Mouse (Mus musculus) kidney, adult 9 months (tissue): ENCODE measurements around the gene Itgad.

ENCODE experiments used
- DNase-seq: peaks from one replicate; pipeline ENCODE4 v3.0.0; 2022

Itgad gene

DNA sequence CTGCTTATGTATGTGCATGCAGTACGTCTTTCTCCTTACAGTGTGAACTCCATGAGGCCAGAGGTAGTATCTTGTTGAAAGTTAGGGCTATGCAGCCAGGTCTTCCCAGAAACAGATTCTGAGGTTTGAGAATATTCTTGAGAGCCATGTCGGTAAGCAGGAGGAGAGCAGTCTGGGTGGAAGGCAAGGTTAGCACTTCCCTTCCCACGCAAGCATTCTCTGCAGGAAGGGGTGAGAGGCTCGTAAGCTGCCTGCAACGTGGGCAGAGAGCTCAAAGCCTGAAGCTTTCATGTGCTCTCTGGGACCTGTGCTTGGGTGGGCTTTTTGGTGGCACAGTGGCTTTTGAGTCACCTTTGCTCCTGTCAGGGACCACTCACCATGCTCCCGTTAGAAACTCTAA is 26.4 kb downstream of the Itgad start:
- DNase-seq = no peak

DNA sequence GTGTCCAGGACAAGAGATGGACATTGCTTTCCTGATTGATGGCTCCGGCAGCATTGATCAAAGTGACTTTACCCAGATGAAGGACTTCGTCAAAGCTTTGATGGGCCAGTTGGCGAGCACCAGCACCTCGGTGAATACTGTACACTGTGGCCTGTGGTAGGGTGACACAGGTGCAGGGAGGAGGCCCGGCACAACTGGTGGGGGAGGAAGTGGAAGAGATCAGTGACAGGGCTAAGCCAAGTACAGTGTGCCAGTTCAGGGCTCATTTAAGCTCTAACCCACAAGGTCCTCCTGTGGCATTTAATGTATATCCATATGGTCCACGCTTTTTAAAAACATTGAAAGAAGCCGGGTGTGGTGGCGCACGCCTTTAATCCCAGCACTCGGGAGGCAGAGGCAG is 27.5 kb downstream of the Itgad start:
- DNase-seq = no peak

DNA sequence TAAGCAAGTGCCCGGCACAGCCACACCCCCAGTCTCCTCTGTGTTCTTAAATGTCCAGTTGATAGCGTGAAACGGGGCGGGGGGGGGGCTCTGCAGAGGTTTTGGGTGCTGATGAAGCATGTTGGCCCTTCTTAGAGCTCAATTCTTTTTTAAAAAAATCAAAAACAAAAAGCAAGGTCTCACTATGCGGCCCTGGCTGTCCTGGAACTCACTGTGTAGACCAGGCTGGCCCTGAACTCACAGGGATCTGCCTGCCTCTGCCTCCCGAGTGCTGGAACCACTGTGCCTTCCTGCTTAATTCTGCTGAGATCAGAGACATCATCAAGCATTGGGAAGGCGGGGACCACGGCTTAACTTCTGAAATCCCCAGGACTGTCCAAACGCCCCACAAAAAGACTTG is 47.4 kb downstream of the Itgad start:
- DNase-seq = no peak

DNA sequence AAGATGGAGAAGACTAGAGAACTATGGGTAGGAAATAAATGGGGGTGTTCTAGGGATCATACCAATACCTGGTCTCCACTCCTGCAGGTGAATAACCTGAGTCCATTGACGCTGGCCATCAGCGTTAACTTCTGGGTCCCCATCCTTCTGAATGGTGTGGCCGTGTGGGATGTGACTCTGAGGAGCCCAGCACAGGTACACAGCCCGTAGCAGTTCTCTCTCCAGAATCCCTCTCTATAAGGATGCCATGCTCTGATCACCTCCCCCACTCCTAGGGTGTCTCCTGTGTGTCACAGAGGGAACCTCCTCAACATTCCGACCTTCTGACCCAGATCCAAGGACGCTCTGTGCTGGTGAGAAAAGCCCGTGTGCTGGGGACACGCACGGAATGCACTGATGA is 48.9 kb downstream of the Itgad start:
- DNase-seq = no peak

DNA sequence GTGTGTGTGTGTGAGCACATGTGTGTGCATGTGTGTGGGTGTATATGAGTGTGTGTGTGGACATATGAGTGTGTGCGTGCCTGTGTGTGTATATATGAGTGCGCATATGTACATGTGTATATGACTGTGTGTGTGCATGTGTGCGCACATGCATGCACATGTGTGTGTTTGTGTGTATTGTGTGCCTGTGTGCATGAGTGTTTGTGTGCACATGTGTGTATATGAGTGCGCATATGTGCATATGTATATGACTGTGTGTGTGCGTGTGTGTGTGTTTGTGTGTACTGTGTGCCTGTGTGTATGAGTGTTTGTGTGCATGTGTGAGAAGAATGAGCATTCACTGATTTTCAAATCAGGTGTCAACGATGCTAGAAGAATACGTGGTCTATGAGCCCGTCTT is 50.0 kb downstream of the Itgad start:
- DNase-seq = no peak

DNA sequence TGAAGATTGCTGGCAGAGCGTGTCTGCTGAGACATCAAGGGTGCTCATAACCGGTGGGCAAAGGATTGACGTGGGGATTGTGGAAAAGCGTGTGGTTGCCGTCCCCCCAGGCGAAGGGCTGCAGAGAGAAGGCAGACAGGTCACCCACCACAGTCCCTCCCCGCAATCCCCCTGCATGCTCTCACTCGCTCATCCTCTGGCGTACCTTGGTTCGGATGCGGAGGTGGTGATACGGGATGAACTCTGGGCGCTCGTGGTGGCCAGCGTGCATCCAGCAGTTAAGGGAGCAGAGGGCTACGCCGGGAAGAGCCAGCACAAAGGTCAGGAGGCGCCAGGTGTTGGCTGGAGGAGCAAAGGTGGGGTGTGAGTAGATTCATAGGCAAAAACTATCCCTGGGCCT is 51.5 kb downstream of the Itgad start:
- DNase-seq = no peak

DNA sequence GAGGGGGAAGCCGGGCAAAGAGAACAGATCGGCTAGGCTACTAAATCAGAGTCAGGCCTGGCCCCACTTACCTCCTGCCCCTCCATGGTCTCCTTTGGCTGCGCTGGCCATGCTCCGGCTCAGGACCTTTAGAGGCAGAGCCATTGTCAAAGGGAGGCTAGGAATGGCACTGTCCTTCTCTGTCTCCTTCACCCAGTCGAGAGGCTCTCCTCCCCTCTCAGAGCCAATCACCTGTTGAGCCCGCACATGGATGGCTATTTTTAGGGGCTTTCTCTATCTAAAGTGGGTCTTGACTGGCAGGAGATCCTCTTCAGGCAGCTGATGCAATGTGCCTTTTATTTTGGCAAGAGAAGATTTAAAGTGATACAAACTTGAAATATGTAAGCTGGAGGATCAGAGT is 52.0 kb downstream of the Itgad start, which contains the start of gene Cox6a2:
Gene Cox6a2 (minus strand): TSS at position 236 of the 400 bp plus-strand sequence.
- DNase-seq = no peak

DNA sequence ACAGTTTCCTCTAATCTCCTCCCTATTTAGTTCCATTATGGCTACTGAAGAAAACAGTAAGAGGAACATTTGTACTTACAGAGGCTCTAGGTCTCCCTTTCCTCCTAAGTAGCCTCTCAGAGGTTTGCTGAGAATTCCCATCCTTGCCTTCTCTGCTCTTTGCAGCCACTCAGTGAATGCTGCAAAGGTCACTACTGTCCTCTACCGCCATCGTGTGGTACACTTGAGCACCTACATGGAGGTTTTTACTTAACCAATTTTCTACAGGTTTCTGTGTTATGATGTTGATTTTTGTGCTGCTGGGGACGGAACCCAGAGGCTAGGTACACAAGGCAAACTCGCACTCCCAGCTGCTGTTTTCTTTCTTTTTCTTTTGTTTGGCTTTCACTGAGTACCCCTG is 54.0 kb downstream of the Itgad start:
- DNase-seq = peak; percentile 62

DNA sequence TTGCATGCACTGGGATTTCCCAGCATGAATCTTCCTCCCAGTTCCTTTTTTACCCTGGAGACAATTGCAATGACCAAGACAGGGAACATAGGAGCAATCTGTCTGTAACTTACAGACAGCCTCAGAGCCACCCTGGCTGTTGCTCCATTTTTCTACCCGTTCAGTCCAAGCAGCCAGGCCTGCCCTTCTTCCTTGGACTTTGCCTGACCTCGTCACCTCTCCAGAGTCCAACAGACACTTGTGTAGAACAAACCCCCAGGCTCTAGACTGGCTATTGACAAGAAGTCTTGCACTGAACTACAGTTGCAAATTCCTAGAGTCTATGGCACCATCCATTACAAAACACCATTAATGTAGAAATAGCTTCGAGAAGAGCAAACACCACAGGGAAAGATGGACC is 55.6 kb downstream of the Itgad start:
- peak; percentile 75 for DNase-seq

DNA sequence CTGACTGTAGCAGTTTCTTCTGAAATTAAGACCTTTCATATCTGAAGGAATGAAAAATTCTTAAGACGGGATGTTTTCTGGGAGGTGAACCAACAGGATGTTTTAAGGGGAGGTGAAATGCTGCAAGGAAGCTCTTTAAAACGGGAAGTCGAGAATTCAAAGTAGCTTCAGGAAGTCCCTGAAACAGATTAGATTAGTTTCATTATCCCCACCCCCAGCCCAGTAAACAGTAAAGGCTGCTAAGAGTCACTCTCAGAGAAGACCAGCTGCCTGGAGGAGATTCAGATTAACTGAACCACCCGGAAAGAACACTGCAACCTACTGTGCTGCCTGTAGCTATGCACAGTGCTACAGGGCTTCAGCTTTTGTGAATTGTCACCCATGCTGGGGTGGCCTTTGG is 65.8 kb downstream of the Itgad start:
- DNase-seq = no peak

DNA sequence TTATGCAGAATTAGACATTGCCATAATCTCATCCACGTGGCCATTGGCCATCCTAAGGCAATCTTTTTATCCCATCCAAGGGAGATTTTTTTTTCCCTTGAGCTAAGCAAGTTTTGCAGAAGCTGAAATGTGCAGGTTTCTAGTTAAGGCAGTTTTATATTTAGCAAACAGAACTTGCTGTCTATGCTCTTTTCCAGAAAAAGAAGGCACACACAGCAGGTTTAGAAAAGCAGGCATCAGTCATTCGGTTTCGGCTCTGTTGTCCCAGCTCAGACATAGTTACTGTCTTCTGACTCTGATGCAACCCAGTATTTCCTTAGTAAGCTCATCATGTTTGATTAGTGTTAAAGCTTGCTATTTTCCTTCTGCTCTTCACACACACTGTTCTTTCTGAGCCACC is 66.8 kb downstream of the Itgad start:
- peak; percentile 58 for DNase-seq

DNA sequence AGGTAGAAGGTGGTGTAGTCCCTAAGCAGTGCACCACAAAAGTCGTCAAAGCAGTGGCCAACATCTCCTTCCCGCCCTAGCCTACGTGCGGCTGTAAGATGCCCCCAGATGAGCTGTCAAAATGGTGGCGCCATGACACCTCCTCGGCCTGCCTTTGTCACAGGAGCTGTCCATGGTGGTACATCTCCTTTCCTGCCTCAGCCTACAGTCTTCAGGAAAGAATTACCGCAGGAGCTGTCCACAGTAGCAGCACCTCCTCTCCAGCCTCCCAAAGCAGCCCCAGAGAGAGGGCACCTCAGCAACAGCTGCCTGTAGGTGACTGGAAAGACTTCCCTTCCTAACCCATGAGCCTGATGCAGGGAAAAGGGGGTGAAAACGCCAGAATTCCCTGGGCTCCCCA is 77.6 kb downstream of the Itgad start:
- no peak for DNase-seq

DNA sequence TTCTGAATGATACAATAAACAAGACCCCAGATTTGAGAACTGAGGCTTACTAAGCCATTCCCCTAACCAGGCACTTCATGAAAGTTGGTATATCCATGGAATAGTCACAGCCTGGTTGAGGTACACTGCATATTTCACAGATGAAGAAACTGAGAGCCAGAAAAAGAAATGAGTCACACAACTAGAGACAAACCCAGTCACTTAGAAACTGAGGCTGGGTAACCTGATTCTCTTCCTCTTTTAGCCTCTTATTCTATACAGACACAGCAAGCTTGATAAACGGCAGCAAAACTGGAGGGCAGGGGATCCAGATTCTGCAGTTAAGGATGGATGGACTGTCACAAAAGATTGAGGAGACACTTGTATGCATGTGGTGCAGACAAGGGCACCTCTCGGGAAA is 80.6 kb downstream of the Itgad start:
- DNase-seq = no peak

DNA sequence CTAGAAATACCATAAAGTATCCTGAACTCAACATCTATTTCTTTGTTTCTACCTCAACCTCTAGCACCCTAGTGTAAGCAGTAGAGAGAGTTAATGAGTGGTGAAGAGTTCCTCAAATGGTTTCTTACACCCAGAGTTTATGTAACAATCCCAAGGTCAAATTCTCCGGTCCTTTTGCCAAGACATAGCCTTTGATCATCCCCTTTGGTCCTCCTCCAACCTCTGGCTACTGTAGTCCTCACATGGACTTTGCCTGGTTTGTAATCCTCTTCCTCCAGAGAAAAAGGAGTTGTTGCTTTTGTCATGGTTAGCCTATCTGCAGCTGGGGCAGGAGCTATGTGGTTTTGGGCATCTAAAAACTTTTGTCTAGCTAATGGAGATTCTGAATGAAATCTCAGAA is 81.3 kb downstream of the Itgad start:
- peak; percentile 96 for DNase-seq

DNA sequence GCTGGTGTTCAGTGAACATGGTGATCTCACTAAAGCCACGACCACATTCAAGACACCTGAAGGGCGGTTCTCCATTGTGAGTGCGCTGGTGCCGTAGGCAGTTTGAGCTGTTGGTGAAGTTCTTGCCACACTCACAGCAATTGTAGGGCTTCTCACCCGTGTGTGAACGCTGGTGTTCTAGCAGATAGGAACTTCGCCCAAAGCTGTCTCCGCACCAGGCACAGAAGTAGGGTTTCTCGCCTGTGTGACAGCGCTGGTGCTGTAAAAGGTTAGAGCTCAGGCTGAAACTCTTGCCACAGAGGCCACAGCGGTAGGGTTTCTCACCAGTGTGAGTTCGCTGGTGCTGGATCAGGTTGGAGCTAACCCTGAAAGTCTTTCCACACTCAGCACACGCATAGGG is 82.2 kb downstream of the Itgad start:
- DNase-seq = no peak

DNA sequence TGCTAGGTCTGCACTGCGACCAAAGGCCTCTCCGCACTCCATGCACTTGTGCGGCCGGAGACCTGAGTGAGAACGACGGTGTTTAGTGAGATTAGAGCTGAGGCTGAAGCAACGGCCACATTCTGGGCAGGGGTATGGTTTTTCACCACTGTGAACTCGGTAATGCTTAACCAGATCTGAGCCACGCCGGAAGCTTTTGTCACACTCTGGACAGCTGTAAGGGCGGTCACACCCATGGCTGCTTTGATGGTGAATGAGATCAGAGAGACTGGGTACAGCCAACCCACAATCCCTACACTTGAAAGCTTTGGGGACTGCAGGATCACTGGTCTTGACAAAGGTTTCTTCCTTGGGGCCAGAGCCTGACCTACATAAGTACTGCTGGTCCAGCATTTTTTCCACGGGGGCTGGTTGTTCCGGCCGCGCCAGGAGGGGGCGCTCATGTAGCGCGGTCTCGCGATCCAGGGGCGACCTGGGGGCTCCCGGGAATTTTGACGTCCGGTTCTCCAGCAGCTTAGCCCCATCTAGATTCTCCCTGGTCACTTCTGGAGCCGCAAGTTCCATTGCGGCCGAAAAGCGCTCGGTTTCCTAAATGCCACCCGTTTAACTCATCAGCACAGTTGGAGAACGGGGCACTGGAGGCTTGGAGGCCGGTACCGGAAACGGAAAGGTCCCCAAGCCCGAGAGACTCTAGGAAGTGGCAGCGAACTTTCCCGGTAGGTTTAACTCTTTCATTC is 82.8 kb downstream of the Itgad start, which contains the start of gene Armc5:
Gene Armc5 (plus strand): TSS at position 487 of the 737 bp plus-strand sequence.
- DNase-seq = peak; percentile 93

DNA sequence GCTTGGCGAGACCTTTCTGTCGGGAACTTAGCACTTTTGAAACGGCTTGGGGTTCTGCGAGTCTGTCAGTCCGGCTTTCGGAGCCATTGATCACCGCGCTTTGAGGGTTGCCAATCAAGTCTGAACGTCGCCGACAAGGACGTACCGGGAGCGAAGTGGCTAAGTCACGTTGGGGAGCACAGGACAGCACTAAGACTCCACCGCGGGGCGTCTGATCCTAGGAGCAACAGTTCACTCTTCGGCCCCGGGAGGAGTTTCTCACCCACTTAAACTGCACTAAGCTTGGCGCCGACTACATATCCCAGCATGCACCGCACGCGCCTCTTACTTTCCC is 83.4 kb downstream of the Itgad start:
- DNase-seq = no peak

DNA sequence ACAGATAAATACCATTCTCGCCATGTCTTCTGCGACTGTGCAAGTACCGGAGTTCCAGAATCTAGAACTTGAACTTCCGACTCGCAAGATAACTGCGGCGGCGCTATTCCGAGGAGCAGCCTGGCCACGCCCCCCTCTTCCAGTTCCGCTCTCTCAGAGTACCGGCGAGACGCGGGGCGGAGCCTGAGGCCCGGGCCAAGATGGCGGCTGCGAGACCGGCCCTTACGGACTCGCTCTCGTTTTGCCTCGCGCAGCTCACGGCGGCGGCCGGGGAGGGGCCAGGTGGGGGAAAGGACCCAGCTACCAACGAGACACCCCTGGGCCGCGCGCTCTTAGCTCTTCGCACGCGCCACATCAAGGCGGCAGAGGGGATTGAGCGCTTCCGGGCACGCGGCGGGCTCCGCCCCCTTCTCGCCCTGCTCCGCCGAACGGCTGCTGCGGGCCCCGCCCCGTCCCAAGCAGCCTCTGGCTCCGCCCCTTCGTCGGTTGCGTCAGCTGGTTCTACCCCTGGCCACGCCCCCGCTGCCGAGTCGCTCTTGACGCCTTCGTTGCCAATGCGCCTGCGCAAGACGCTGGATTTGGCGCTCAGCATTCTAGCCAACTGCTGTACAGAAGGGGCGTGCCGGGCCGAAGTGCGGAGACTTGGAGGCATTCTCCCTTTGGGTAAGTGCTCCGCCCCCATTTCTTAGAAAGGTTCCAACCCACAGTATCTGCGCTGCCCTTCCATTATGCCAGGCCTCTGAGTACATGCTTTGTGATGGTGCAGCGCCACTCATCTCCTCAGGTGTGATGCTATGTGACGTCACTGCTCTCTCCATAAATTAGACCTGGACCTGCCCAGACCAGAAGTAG is 84.0 kb downstream of the Itgad start, which contains the start of gene 9130023H24Rik:
Gene 9130023H24Rik (minus strand): TSS at position 105 of the 852 bp plus-strand sequence.
- peak; percentile 99 for DNase-seq

DNA sequence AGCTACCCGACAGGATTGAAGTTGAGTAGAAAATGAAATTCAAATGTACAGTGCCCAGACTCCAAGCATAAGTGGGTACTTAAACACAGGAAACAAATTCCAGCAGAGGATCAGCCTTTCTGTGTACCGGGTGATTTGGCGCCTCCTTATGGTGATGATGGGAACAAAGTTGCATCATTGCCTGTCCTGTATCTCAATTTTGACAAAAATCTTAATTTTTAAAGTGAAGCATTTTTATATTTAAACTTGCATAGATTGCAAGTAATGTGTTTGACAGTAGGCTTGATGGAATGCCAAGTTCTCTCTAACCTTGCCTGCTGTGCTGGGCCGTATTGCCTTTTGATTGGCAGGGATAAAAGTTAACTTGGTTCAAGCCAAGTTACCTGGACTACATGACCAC is 84.8 kb downstream of the Itgad start:
- DNase-seq = peak; percentile 67

DNA sequence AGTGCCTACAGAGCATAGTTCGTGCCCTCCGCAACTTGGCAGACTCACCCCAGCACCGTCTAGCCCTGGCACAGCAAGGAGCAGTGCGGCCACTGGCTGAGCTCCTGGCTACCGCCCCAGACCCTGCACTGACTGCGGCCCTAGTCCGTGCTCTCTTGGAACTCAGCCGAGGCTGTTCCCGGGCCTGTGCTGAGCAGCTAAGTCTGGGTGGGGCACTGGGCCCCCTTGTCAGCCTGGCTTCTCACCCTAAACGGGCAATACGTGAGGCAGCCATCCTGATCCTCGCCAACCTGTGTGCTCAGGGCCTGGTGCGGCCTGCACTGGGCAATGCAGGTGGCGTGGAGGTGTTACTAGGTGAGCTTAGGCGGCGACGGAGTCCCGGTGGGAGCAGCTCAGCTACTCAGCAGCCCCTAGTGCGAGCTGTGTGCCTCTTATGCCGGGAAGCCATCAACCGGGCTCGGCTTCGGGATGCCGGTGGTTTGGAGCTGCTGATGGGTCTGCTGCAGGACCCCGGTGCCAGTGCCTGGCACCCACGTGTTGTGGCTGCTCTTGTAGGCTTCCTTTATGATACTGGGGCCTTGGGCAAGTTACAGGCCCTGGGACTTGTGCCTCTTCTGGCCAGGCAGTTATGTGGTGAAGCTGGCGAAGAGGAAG is 86.1 kb downstream of the Itgad start:
- peak; percentile 29 for DNase-seq

DNA sequence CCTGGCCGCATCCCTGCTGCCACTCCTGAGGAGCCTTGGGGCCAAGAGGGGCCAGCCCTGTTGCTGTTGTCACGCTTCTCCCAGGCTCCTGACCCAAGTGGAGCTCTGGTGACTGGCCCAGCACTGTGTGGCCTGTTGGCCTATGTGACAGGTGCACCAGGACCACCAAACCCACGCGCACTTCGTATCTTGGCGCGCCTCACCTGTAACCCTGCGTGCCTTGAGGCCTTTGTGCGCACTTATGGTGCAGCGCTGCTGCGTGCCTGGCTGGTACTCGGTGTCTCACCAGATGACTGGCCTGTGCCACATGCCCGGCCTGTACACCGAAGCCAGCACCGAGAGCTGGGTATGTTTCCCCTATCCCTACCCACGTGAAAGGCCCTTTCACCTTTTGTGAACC is 88.2 kb downstream of the Itgad start:
- no peak for DNase-seq

DNA sequence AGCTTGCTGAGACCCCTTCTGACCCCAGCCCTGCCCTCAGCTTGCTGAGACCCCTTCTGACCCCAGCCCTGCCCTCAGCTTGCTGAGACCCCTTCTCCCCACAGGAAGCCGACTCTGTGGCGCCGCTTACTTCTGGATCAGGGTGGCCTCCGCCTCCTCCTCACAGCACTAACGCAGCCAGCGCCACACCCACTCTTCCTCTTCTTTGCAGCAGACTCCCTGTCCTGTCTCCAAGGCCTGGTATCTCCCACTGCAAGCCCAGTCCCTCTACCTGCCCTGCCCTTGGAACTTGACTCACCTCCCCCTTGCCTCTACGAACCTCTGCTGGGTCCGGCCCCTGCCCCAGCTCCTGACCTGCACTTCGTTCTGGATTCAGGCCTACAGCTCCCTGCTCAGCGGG is 89.7 kb downstream of the Itgad start:
- DNase-seq = no peak

DNA sequence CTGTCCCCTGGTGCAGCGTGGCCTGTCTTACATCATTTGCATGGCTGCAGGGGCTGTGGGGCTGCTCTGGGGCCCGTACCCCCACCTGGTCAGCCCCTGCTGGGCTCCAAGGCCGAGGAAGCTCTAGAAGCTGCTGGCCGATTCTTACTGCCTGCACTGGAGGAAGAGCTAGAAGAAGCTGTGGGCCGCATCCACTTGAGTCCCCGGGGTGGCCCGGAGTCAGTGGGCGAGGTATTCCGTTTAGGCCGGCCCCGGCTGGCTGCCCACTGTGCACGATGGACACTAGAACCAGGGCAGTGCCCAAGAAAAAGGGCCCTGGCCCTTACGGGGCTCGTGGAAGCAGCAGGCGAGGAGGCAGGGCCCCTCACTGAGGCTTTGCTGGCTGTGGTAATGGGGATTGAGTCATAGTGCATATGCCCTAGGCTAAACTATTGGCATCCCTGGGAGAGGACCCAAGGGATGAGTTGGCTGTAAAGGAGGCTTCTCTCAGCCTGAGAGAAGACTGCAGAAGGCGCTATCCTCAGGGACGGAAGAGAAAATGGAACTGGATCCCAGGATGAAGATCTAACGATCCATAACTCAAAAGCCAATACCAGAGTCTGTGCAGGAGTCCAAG is 90.3 kb downstream of the Itgad start:
- no peak for DNase-seq
